Mouse (Mus musculus): ENCODE results near the gene Gm3618.
"Not testable (repeated sequence)": the region's sequence is repeated elsewhere in the genome, so short reads cannot be mapped to it uniquely, and the experiment has no call there.

GRCm38 (mm10) chr14:6286931-6287715 lies 56.4 kb downstream of the Gm3618 start, which contains the start of gene Gm3411:
- TF ChIP-seq GATA1, TAL1 (IDR thresholded peaks at IDR 0.05; ENCODE audit: low read length): not testable (repeated sequence)

Measured in erythroblast, embryonic 14.5 days (primary cell).